Mouse (Mus musculus): ENCODE results near the gene Slc23a2. TPM values are rescaled to one million over a fixed set of nuclear protein-coding genes. Genes with fewer than 3 reads are reported as not detected.

Gene Slc23a2
- total RNA-seq, 2 experiments from 2014 or later = 142 to 162 TPM

DNA sequence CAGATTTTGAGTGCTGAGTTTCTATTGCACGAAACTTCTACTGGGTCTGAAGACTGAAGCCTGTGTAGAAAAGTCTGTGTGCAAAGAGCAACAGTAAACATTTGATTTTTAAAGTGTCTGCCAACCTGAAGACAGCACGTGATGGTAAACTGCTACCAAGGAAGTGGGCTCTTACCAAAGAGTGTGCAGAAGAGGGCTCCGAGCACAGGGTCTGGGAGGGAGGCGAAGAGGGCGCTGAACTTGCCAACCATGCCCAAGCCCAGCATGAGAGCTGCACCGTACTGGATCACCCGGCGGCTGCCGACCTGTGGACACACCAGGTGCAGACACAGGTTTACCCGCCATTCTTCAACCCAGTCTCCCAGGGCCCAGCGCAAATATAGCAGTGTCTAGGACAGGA lies 83.0 kb downstream of the Slc23a2 start:
- Histone ChIP-seq H3K4me3 (no peak overlapping the region), H3K27ac (no peak overlapping the region)
- DNase-seq (ENCODE audit: extremely low spot score in 1 of 2, low spot score in 2 of 2) = no peak
- intact Hi-C loops (cut with DNase I) = no loop called here
- no peak for TF ChIP-seq CTCF (IDR thresholded peaks at IDR 0.05)

DNA sequence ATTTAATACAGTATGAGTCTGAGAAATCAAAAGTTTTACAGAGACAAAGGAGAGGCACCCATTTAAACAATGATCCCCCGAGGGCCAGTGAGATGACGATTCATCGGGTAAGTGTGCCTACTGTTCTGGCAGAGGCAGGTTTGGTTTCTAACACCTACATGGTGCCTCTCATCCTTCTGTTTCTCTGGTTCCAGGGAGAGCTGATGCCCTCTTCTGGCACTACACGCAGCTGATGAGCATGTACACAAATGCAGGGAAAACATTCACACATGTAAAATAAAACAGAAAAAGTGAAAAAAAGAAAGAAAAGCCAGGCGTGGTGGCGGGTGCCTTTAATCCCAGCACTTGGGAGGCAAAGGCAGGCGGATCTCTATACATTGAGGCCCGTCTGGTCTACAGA lies 85.0 kb downstream of the Slc23a2 start:
- peak; percentile 57 for TF ChIP-seq CTCF (IDR thresholded peaks at IDR 0.05)
- Histone ChIP-seq H3K27ac (no peak overlapping the region), H3K4me3 (no peak overlapping the region)
- intact Hi-C loops (cut with DNase I) = loop anchor here (1.0 to 10.0 kb wide), 2 partner anchors 78 to 235 kb away; no protein-coding TSS in a partner anchor
- DNase-seq (ENCODE audit: extremely low spot score in 1 of 2, low spot score in 2 of 2) = no peak

GRCm38 (mm10) chr2:132055349-132055753 lies 89.6 kb downstream of the Slc23a2 start:
- DNase-seq (ENCODE audit: extremely low spot score in 1 of 2, low spot score in 2 of 2) = no peak
- H3K27ac ChIP-seq = no peak overlapping the region; the same call in 1 of the 2 replicates
- TF ChIP-seq CTCF (IDR thresholded peaks at IDR 0.05) = no peak
- intact Hi-C loops (cut with DNase I) = loop anchor here (10.0 kb wide), 1 partner anchor 231 kb away; no protein-coding TSS in a partner anchor
- no peak overlapping the region for H3K4me3 ChIP-seq

DNA sequence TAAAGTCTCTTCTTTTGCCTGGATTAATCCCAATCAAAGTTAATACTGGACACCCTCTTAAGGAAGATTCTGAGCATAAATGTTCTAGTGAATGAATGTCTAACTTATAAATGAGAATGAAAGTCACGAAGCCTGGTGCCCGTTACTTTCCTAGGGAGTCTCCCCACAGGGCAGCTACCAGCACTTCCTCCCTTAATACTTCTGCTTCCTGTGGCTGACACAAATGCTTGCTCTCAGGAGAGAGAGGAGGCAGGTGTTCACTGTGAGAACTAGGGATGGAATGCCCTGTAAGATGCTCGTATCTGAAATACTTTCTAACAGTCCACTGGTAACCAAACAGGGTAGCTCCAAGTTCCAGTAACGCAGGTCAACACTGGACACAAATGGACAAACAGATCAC lies 91.1 kb downstream of the Slc23a2 start:
- intact Hi-C loops (cut with DNase I) = loop anchor here (10.0 kb wide), 1 partner anchor 229 kb away; no protein-coding TSS in a partner anchor
- TF ChIP-seq CTCF (IDR thresholded peaks at IDR 0.05) = no peak
- no peak for DNase-seq (ENCODE audit: extremely low spot score in 1 of 2, low spot score in 2 of 2)
- H3K27ac ChIP-seq = no peak overlapping the region
- no peak overlapping the region for H3K4me3 ChIP-seq

GRCm38 (mm10) chr2:132051798-132052197 lies 93.1 kb downstream of the Slc23a2 start:
- no peak overlapping the region for H3K4me3 ChIP-seq
- TF ChIP-seq CTCF (IDR thresholded peaks at IDR 0.05) = no peak
- H3K27ac ChIP-seq = no peak overlapping the region
- intact Hi-C loops (cut with DNase I) = loop anchor here (10.0 kb wide), 1 partner anchor 227 kb away; no protein-coding TSS in a partner anchor
- no peak for DNase-seq (ENCODE audit: extremely low spot score in 1 of 2, low spot score in 2 of 2)

DNA sequence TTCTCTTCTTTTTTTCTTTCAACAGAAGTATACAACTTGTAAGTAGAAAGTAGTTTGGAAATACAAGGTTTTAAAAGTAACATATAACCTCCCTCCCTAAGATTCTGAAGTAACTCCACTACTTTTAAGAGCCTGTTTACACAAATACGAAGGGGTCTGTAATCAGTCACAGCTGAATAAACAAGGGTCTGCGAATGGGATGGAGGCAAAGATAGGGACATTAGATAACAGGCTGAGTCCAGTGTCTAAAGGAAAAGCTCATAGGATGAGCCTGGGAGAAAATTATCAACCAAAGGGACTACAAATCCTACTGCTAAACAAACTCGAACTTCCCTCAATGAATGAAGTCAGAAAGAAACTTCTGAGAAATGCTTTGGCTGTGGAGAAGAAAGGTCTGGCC lies 95.0 kb downstream of the Slc23a2 start:
- intact Hi-C loops (cut with DNase I) = loop anchor here (10.0 kb wide), 1 partner anchor 225 kb away; no protein-coding TSS in a partner anchor
- no peak overlapping the region for H3K27ac ChIP-seq

GRCm38 (mm10) chr2:132049491-132049890 lies 95.4 kb downstream of the Slc23a2 start:
- DNase-seq (ENCODE audit: extremely low spot score in 1 of 2, low spot score in 2 of 2) = no peak
- TF ChIP-seq CTCF (IDR thresholded peaks at IDR 0.05) = no peak
- no peak overlapping the region for H3K4me3 ChIP-seq
- no peak overlapping the region for H3K27ac ChIP-seq
- intact Hi-C loops (cut with DNase I) = no loop called here

More for the DNA sequence above, 95.0 kb downstream of the Slc23a2 start:
- no peak overlapping the region for H3K4me3 ChIP-seq
- no peak for DNase-seq (ENCODE audit: extremely low spot score in 1 of 2, low spot score in 2 of 2)
- TF ChIP-seq CTCF (IDR thresholded peaks at IDR 0.05) = no peak

DNA sequence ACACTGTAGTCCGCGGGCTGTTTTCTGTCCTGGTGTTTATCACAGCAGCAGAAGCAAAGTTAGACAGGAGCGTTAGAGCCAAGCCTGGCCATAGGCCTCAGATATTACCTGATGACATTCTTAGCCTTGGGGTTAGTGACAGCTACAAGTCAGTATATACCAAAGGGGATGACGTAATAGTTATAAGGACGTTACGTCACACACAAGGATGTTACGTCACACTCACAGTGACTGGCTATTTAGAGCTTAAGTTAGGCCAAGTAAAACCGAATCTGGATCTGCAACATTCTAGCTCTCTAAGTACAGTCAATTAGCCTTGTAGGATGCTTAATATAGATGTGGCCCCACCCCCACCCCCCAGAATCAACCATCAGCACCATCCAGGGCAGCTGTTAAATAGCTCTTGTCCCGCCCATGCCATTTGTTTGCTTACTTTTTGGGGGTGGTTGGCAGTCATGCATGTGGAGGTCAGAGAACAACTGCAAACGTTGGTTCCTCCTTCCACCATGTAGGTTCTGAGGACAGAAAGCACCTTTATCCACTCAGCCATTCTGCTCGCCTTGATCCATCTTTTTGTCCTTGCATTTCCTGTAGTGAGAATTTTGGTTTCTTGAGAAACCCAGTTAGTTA lies 96.7 kb downstream of the Slc23a2 start:
- Histone ChIP-seq H3K4me3 (no peak overlapping the region), H3K27ac (no peak overlapping the region)
- TF ChIP-seq CTCF (IDR thresholded peaks at IDR 0.05) = no peak
- no peak for DNase-seq (ENCODE audit: extremely low spot score in 1 of 2, low spot score in 2 of 2)
- intact Hi-C loops (cut with DNase I) = no loop called here

- no peak for DNase-seq (ENCODE audit: extremely low spot score in 1 of 2, low spot score in 2 of 2)
- intact Hi-C loops (cut with DNase I) = no loop called here
- Histone ChIP-seq H3K4me3 (no peak overlapping the region), H3K27ac (no peak overlapping the region)
- no peak for TF ChIP-seq CTCF (IDR thresholded peaks at IDR 0.05)
Observed at GRCm38 (mm10) chr2:132047364-132047763, 97.5 kb downstream of the Slc23a2 start.

DNA sequence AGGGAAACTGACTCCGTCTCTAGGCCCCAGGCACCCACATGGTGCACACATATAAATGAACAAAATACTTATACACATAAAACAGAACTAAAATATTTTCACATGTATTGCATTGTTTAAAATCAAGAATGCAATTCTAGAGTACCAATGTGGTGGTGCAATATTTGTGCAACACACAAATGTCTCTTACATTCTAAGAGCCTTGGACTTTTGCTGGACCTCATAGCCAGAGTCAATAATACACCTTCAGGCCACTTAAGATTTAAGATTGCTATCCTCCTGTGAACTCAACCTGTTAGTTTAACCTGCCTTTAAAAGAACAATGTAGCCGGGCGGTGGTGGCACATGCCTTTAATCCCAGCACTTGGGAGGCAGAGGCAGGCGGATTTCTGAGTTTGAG lies 98.2 kb downstream of the Slc23a2 start:
- DNase-seq (ENCODE audit: extremely low spot score in 1 of 2, low spot score in 2 of 2) = no peak
- Histone ChIP-seq H3K27ac (no peak overlapping the region), H3K4me3 (no peak overlapping the region)
- no peak for TF ChIP-seq CTCF (IDR thresholded peaks at IDR 0.05)
- intact Hi-C loops (cut with DNase I) = no loop called here

DNA sequence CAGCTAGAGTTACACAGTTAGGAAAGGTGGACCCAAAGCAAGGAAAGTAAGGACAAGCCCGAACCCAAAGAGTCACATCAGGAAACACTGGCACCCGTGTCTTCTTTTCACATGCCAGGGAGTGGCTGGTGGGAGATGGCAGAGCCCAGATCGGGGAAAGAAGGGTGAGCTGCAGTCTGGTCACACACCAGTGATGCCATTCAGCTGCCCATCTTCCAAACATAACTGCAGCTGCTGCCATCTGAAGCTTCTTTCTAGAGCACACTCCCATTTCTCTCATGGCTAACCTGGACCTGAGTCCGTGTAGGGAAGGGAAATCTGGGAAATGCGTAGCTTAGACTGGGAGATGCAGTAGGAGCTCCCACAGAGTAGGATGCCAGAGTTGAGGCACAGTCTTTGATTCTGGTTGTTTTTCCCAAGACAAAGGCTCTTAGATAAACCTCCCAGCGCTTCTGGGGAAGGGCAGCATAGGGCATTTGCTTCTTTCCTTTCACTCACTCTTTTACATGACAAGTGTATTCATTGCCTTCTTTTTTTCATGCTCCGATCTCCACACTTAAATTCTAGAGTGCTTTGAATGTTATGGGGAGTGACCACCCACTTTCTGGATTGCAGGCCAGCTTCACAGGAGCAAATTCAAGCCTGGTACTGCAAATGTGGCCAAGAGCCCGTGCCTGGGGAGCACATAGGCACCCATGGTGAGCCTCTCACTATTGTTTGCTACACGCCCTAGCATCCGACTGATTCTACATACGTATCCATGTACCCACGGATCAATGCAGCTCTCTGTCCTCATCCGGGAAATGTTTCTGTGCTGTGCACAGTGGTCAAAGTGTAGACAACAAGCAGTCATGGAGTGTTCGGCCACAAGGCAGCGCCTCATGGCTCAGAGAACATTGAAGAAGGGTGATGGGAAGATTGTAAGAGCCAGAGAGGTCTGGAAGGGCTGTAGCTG lies 100.3 kb downstream of the Slc23a2 start:
- intact Hi-C loops (cut with DNase I) = no loop called here
- no peak for TF ChIP-seq CTCF (IDR thresholded peaks at IDR 0.05)
- no peak for DNase-seq (ENCODE audit: extremely low spot score in 1 of 2, low spot score in 2 of 2)
- Histone ChIP-seq H3K27ac (peak overlapping the region; percentile 69), H3K4me3 (no peak overlapping the region)

GRCm38 (mm10) chr2:132043101-132043621 lies 101.7 kb downstream of the Slc23a2 start:
- no peak for TF ChIP-seq CTCF (IDR thresholded peaks at IDR 0.05)
- intact Hi-C loops (cut with DNase I) = no loop called here
- Histone ChIP-seq H3K4me3 (no peak overlapping the region), H3K27ac (peak overlapping the region; percentile 69)
- DNase-seq (ENCODE audit: extremely low spot score in 1 of 2, low spot score in 2 of 2) = peak; percentile 44 to 62

All from left cerebral cortex, adult 2 months (tissue).